Mouse (Mus musculus): ENCODE results near the gene Chd6. TPM values are rescaled to one million over a fixed set of nuclear protein-coding genes. Genes with fewer than 3 reads are reported as not detected.

Chd6 gene
- polyA plus RNA-seq, 1 experiment from 2014 or later: 50.1 TPM

GRCm38 (mm10) chr2:161065594-161065993 is 43.3 kb downstream of the Chd6 start:
- Histone ChIP-seq H3K27me3 (no peaks in the 10 kb centered on the region), H3K4me1 (replicated peaks) (peaks cover 12% of the 10 kb centered on the region), H3K9ac (replicated peaks) (no peak overlapping the region), H3K4me3 (replicated peaks) (no peak overlapping the region), H3K27ac (no peak overlapping the region), H3K9me3 (no peaks in the 10 kb centered on the region), H3K36me3 (peaks cover 10% of the 10 kb centered on the region), H3K4me2 (no peak overlapping the region)
- no peak for ATAC-seq (ENCODE audit: insufficient number of reproducible peaks, insufficient read depth, low FRiP score, low TSS enrichment, low read depth)
- 98% methylated on average over 2 of the region's 2 CpGs for WGBS

GRCm38 (mm10) chr2:161064836-161065235 is 44.0 kb downstream of the Chd6 start:
- Histone ChIP-seq H3K9ac (replicated peaks) (no peak overlapping the region), H3K4me2 (no peak overlapping the region), H3K4me1 (replicated peaks) (peaks cover 12% of the 10 kb centered on the region), H3K36me3 (peaks cover 10% of the 10 kb centered on the region), H3K4me3 (replicated peaks) (no peak overlapping the region), H3K9me3 (no peaks in the 10 kb centered on the region), H3K27me3 (no peaks in the 10 kb centered on the region), H3K27ac (no peak overlapping the region)
- WGBS: 77% methylated on average over 1 of the region's 1 CpGs
- no peak for ATAC-seq (ENCODE audit: insufficient number of reproducible peaks, insufficient read depth, low FRiP score, low TSS enrichment, low read depth)

DNA sequence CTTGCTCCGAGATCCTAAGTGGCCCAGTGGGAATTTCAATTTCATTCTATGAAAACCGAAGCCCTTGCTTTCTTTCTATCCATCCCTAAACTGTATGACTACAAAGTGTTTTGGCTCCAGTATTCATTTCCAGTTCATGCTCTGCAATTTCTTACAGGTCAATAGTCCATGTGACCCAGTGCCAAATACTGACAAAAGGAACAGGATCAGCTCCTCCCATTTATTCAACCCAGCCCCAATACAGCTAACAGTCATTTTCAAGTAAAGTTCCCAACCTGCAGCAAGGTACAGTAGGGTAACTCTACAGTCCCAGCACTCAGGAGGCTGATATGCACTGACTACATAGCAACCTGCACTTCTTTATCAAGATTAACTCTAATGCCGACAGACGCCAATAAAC is 50.0 kb downstream of the Chd6 start:
- ATAC-seq (ENCODE audit: insufficient number of reproducible peaks, insufficient read depth, low FRiP score, low TSS enrichment, low read depth): no peak
- WGBS: 81% methylated on average over 4 of the region's 4 CpGs
- Histone ChIP-seq H3K9ac (replicated peaks) (no peak overlapping the region), H3K36me3 (0 out of 2 replicates have a peak, but pooled peaks cover 3% of the 10 kb centered on the region), H3K4me1 (replicated peaks) (0 out of 2 replicates have a peak, but pooled peaks cover 3% of the 10 kb centered on the region), H3K9me3 (no peaks in the 10 kb centered on the region), H3K4me3 (replicated peaks) (no peak overlapping the region), H3K4me2 (no peak overlapping the region), H3K27me3 (no peaks in the 10 kb centered on the region), H3K27ac (no peak overlapping the region)

GRCm38 (mm10) chr2:161053765-161054164 is 55.1 kb downstream of the Chd6 start:
- Histone ChIP-seq H3K4me2 (no peak overlapping the region), H3K9ac (replicated peaks) (no peak overlapping the region), H3K27me3 (no peaks in the 10 kb centered on the region), H3K9me3 (no peaks in the 10 kb centered on the region), H3K4me3 (replicated peaks) (no peak overlapping the region), H3K4me1 (replicated peaks) (no peaks in the 10 kb centered on the region), H3K27ac (no peak overlapping the region), H3K36me3 (peaks cover 42% of the 10 kb centered on the region)
- WGBS: 66% methylated on average over 2 of the region's 2 CpGs
- no peak for ATAC-seq (ENCODE audit: insufficient number of reproducible peaks, insufficient read depth, low FRiP score, low TSS enrichment, low read depth)

- 97% methylated on average over 5 of the region's 5 CpGs for WGBS
- no peaks in the 10 kb centered on the region for H3K4me1 ChIP-seq (replicated peaks)
- H3K27ac ChIP-seq: no peak overlapping the region
- no peaks in the 10 kb centered on the region for H3K9me3 ChIP-seq
- H3K36me3 ChIP-seq: peaks cover 49% of the 10 kb centered on the region
- no peak overlapping the region for H3K4me3 ChIP-seq (replicated peaks)
- ATAC-seq (ENCODE audit: insufficient number of reproducible peaks, insufficient read depth, low FRiP score, low TSS enrichment, low read depth): no peak
- no peak overlapping the region for H3K4me2 ChIP-seq
- H3K27me3 ChIP-seq: no peaks in the 10 kb centered on the region
- no peak overlapping the region for H3K9ac ChIP-seq (replicated peaks)
Observed at GRCm38 (mm10) chr2:161052175-161052574, 56.7 kb downstream of the Chd6 start.

- no peaks in the 10 kb centered on the region for H3K4me1 ChIP-seq (replicated peaks)
- H3K4me2 ChIP-seq: no peak overlapping the region
- no peak overlapping the region for H3K4me3 ChIP-seq (replicated peaks)
- no peak overlapping the region for H3K9ac ChIP-seq (replicated peaks)
- H3K9me3 ChIP-seq: no peaks in the 10 kb centered on the region
- WGBS: 67% methylated on average over 6 of the region's 6 CpGs
- peaks cover 72% of the 10 kb centered on the region for H3K36me3 ChIP-seq
- no peaks in the 10 kb centered on the region for H3K27me3 ChIP-seq
- H3K27ac ChIP-seq: no peak overlapping the region
- no peak for ATAC-seq (ENCODE audit: insufficient number of reproducible peaks, insufficient read depth, low FRiP score, low TSS enrichment, low read depth)
Observed at GRCm38 (mm10) chr2:161049426-161049825, 59.4 kb downstream of the Chd6 start.

DNA sequence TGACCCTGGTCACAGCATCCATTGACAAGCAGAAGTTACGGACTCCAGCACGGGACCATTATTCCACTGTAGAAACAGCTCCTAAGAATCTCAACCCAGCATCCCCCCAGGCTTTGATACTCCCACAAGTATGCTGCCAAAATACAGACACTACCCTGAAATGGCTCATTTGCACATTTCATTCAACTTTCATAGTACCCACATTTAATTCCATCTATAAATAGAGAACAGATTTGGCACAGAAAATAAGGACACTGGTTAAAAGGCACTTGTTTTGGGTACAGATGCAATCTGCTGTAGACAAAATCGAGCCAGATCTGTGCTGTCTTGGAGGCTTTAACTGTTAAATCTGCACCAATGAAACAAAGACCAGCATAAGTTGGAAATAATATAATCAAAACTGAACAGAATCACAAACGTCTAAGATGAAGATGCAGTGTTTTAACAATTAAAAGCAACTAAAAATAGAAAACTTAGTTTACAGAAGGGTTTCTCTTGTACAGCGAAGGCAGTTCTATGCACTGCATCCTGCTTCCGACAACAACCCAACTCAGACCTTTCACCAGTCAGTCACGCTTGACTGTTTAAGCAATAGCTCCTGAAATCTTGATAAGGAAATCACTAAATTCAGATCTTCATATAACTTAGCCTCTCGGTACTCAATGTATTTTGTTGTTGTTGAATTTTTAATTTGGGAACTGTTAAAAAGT is 64.2 kb downstream of the Chd6 start:
- 94% methylated on average over 8 of the region's 8 CpGs for WGBS
- no peak for ATAC-seq (ENCODE audit: insufficient number of reproducible peaks, insufficient read depth, low FRiP score, low TSS enrichment, low read depth)
- Histone ChIP-seq H3K9ac (replicated peaks) (no peak overlapping the region), H3K9me3 (no peaks in the 10 kb centered on the region), H3K27ac (no peak overlapping the region), H3K36me3 (peaks cover 71% of the 10 kb centered on the region), H3K4me3 (replicated peaks) (no peak overlapping the region), H3K4me1 (replicated peaks) (no peaks in the 10 kb centered on the region), H3K4me2 (no peak overlapping the region), H3K27me3 (no peaks in the 10 kb centered on the region)

DNA sequence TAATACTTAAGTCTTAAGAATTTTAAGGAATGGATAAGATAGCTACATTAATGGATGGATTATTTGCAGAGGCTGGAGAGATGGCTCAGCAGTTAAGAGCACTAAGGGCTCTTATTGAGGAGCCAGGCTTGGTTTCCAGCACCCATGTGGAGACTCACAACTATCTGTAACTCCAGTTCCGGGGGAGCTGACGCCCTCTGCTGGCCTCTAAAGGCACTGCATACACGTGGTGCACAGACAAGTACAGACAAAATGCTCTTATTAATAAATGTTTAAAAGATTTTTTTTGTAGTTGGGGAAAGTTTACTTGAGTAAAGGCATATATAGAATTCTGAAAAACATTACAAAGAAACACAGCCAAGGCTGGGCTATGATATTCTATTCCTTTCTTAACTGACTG is 66.0 kb downstream of the Chd6 start:
- peaks cover 80% of the 10 kb centered on the region for H3K36me3 ChIP-seq
- H3K27ac ChIP-seq: no peak overlapping the region
- H3K9me3 ChIP-seq: no peaks in the 10 kb centered on the region
- no peak for ATAC-seq (ENCODE audit: insufficient number of reproducible peaks, insufficient read depth, low FRiP score, low TSS enrichment, low read depth)
- no peak overlapping the region for H3K4me2 ChIP-seq
- no peak overlapping the region for H3K9ac ChIP-seq (replicated peaks)
- H3K4me3 ChIP-seq (replicated peaks): no peak overlapping the region
- no peaks in the 10 kb centered on the region for H3K27me3 ChIP-seq
- WGBS: 68% methylated on average over 3 of the region's 3 CpGs
- no peaks in the 10 kb centered on the region for H3K4me1 ChIP-seq (replicated peaks)

- no peaks in the 10 kb centered on the region for H3K9me3 ChIP-seq
Observed at GRCm38 (mm10) chr2:161040743-161041142, 68.1 kb downstream of the Chd6 start.

GRCm38 (mm10) chr2:161037766-161038165 is 71.1 kb downstream of the Chd6 start:
- WGBS: 90% methylated on average over 3 of the region's 3 CpGs
- no peak overlapping the region for H3K4me3 ChIP-seq (replicated peaks)
- H3K36me3 ChIP-seq: peaks cover 79% of the 10 kb centered on the region
- no peak overlapping the region for H3K4me2 ChIP-seq
- H3K27ac ChIP-seq: no peak overlapping the region
- no peaks in the 10 kb centered on the region for H3K27me3 ChIP-seq
- no peak for ATAC-seq (ENCODE audit: insufficient number of reproducible peaks, insufficient read depth, low FRiP score, low TSS enrichment, low read depth)
- H3K9ac ChIP-seq (replicated peaks): no peak overlapping the region
- H3K4me1 ChIP-seq (replicated peaks): no peaks in the 10 kb centered on the region
- H3K9me3 ChIP-seq: no peaks in the 10 kb centered on the region

More at GRCm38 (mm10) chr2:161040743-161041142, 68.1 kb downstream of the Chd6 start:
- Histone ChIP-seq H3K36me3 (peaks cover 81% of the 10 kb centered on the region), H3K27me3 (no peaks in the 10 kb centered on the region), H3K4me3 (replicated peaks) (no peak overlapping the region), H3K27ac (no peak overlapping the region), H3K9ac (replicated peaks) (no peak overlapping the region), H3K4me1 (replicated peaks) (no peaks in the 10 kb centered on the region), H3K4me2 (no peak overlapping the region)
- no peak for ATAC-seq (ENCODE audit: insufficient number of reproducible peaks, insufficient read depth, low FRiP score, low TSS enrichment, low read depth)
- WGBS: 87% methylated on average over 4 of the region's 4 CpGs

DNA sequence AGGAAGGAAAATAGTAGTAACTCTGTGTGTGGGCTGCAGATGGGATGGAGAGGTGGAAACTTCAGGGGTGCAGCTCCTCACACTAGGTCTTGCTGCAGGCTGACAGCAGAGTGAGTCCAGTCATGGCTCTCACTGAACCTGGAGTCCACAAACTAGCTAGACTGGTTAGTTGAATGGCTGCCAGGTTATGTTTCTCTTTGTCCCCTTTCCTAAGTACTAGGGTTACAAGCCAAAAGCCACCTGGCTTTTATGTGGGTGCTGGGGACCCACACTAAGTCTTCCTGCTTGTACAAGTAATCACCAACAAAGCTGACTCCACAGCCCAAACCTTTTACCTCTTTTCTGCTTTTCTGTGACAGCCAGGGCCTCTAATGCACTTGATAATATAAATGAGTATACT is 75.7 kb downstream of the Chd6 start:
- Histone ChIP-seq H3K4me1 (replicated peaks) (no peaks in the 10 kb centered on the region), H3K9me3 (no peaks in the 10 kb centered on the region), H3K27me3 (no peaks in the 10 kb centered on the region), H3K36me3 (peaks cover 78% of the 10 kb centered on the region), H3K4me3 (replicated peaks) (no peak overlapping the region), H3K9ac (replicated peaks) (no peak overlapping the region), H3K27ac (no peak overlapping the region), H3K4me2 (no peak overlapping the region)
- ATAC-seq (ENCODE audit: insufficient number of reproducible peaks, insufficient read depth, low FRiP score, low TSS enrichment, low read depth): no peak

DNA sequence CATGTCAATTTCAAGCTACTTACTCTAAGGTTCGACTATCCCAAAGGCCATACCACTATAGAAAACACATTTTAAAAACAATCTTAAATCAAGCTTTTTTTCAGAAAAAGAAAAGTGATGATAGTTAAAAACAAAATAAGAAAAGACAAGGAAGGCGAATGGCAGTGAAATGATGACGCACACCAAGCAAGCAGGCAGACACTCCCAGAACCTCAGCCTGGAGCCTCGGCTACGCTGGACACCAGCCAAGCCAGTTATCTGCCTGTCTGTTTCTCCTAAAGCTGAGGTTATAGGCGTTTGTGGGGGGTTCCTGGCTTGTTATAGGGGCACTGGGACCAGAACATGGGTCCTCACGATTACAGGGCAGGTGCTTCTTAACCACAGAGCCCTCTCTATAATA is 76.5 kb downstream of the Chd6 start:
- WGBS: 93% methylated on average over 7 of the region's 7 CpGs
- no peak overlapping the region for H3K4me2 ChIP-seq
- H3K9me3 ChIP-seq: no peaks in the 10 kb centered on the region
- no peak for ATAC-seq (ENCODE audit: insufficient number of reproducible peaks, insufficient read depth, low FRiP score, low TSS enrichment, low read depth)
- H3K4me1 ChIP-seq (replicated peaks): no peaks in the 10 kb centered on the region
- no peak overlapping the region for H3K9ac ChIP-seq (replicated peaks)
- H3K27ac ChIP-seq: no peak overlapping the region
- H3K27me3 ChIP-seq: no peaks in the 10 kb centered on the region
- peaks cover 78% of the 10 kb centered on the region for H3K36me3 ChIP-seq
- no peak overlapping the region for H3K4me3 ChIP-seq (replicated peaks)

All from limb, embryonic 12.5 days (tissue).